Mouse (Mus musculus) lung, embryonic 15.5 days (tissue): ENCODE results near the gene Hdac5. TPM values are rescaled to one million over a fixed set of nuclear protein-coding genes. Genes with fewer than 3 reads are reported as not detected.

ENCODE experiments used
- ATAC-seq: fragments of 200-750 bp; cut with Nextera tagmentation; 2 replicates; pipeline ENCODE4 v1.8.0; 2017; ENCODE audit warnings: moderate number of reproducible peaks, borderline replicate concordance; ENCODE audit not compliant: low FRiP score, low TSS enrichment; ENCODE audit errors: extremely low read depth
- H3K27ac ChIP-seq: fragments of 300-500 bp; sonication (generic); 2 replicates; pipeline ENCODE4 v1.5.1; 2015; ENCODE audit warnings: moderate library complexity, mild to moderate bottlenecking, inconsistent platforms
- H3K27me3 ChIP-seq: fragments of 300-500 bp; sonication (generic); 2 replicates; pipeline ENCODE4 v1.6.1; 2015; ENCODE audit warnings: inconsistent platforms
- H3K36me3 ChIP-seq: fragments of 300-500 bp; sonication (generic); 2 replicates; pipeline ENCODE4 v1.6.1; 2015; ENCODE audit warnings: inconsistent platforms
- H3K4me1 ChIP-seq: fragments of 300-500 bp; sonication (generic); 2 replicates; pipeline ENCODE4 v1.6.1; 2015; ENCODE audit warnings: inconsistent platforms
- H3K4me2 ChIP-seq: fragments of 300-500 bp; sonication (generic); 2 replicates; pipeline ENCODE4 v1.6.1; 2015; ENCODE audit warnings: inconsistent platforms, mild to moderate bottlenecking, moderate library complexity
- H3K4me3 ChIP-seq: fragments of 300-500 bp; sonication (generic); 2 replicates; pipeline ENCODE4 v1.5.1; 2015; ENCODE audit warnings: mild to moderate bottlenecking, inconsistent platforms
- H3K9ac ChIP-seq: fragments of 300-500 bp; sonication (generic); 2 replicates; pipeline ENCODE4 v1.6.1; 2015; ENCODE audit warnings: inconsistent platforms
- H3K9me3 ChIP-seq: fragments of 300-500 bp; sonication (generic); 2 replicates; pipeline ENCODE4 v1.6.1; 2016; ENCODE audit warnings: inconsistent platforms
- WGBS: fragments of 180-500 bp; shearing (Covaris S2); methylation state at CpG from one replicate; pipeline ENCODE4 v1.1.7; 2015; 5-methylcytosine and 5-hydroxymethylcytosine counted together
- polyA plus RNA-seq: library from polyadenylated mRNA; unstranded; fragments of >200 nt; fragmentation: Nextera tagmentation; extraction: Ambion mirVana; gene quantifications from 2 replicates; pipeline ENCODE4 v1.2.1, GENCODE M21; 2015

Gene Hdac5
- polyA plus RNA-seq, 1 experiment from 2014 or later = 76.7 TPM

- Histone ChIP-seq H3K4me1 (peaks cover 85% of the 10 kb centered on the region), H3K27me3 (no peaks in the 10 kb centered on the region), H3K9ac (no peak overlapping the region), H3K4me3 (no peak overlapping the region), H3K9me3 (no peaks in the 10 kb centered on the region), H3K36me3 (no peaks in the 10 kb centered on the region), H3K4me2 (no peak overlapping the region), H3K27ac (no peak overlapping the region)
- WGBS = 55% methylated on average over 6 of the region's 6 CpGs
- no peak for ATAC-seq
Observed at GRCm38 (mm10) chr11:102220451-102220850, 9.5 kb downstream of the Hdac5 start.

- Histone ChIP-seq H3K4me3 (no peak overlapping the region), H3K36me3 (no peaks in the 10 kb centered on the region), H3K27ac (peak overlapping the region; percentile 87; the same call in 1 of the 2 replicates), H3K9me3 (no peaks in the 10 kb centered on the region), H3K9ac (no peak overlapping the region), H3K27me3 (no peaks in the 10 kb centered on the region), H3K4me2 (no peak overlapping the region), H3K4me1 (peaks cover 85% of the 10 kb centered on the region)
- 40% methylated on average over 4 of the region's 4 CpGs for WGBS
- ATAC-seq = no peak
Observed at GRCm38 (mm10) chr11:102219994-102220346, 10.0 kb downstream of the Hdac5 start.

GRCm38 (mm10) chr11:102219247-102219993 lies 10.5 kb downstream of the Hdac5 start:
- no peak for ATAC-seq
- peak overlapping the region; percentile 50 for H3K4me3 ChIP-seq
- H3K4me1 ChIP-seq = peaks cover 85% of the 10 kb centered on the region
- 0 out of 2 replicates have a peak overlapping the region, but pooled peaks have one; percentile 51 for H3K9ac ChIP-seq
- no peaks in the 10 kb centered on the region for H3K9me3 ChIP-seq
- H3K27ac ChIP-seq = peak overlapping the region; percentile 87
- 47% methylated on average over 14 of the region's 14 CpGs for WGBS
- H3K36me3 ChIP-seq = no peaks in the 10 kb centered on the region
- H3K4me2 ChIP-seq = peak overlapping the region; percentile 89
- no peaks in the 10 kb centered on the region for H3K27me3 ChIP-seq

GRCm38 (mm10) chr11:102218783-102219182 lies 11.2 kb downstream of the Hdac5 start:
- peak overlapping the region; percentile 89 for H3K4me2 ChIP-seq
- H3K27ac ChIP-seq = peak overlapping the region; percentile 93
- peak overlapping the region; percentile 50 for H3K4me3 ChIP-seq
- peak overlapping the region; percentile 51 for H3K9ac ChIP-seq
- H3K9me3 ChIP-seq = no peaks in the 10 kb centered on the region
- 0% methylated on average over 10 of the region's 10 CpGs for WGBS
- peaks cover 86% of the 10 kb centered on the region for H3K4me1 ChIP-seq
- ATAC-seq = peak; percentile 84
- H3K36me3 ChIP-seq = no peaks in the 10 kb centered on the region
- H3K27me3 ChIP-seq = no peaks in the 10 kb centered on the region

GRCm38 (mm10) chr11:102217876-102218430 lies 12.0 kb downstream of the Hdac5 start:
- Histone ChIP-seq H3K4me2 (peak overlapping the region; percentile 89), H3K9me3 (no peaks in the 10 kb centered on the region), H3K36me3 (no peaks in the 10 kb centered on the region), H3K9ac (peak overlapping the region; percentile 51), H3K27me3 (no peaks in the 10 kb centered on the region), H3K4me3 (peak overlapping the region; percentile 50), H3K4me1 (peaks cover 85% of the 10 kb centered on the region), H3K27ac (peak overlapping the region; percentile 93)
- no peak for ATAC-seq
- 39% methylated on average over 7 of the region's 7 CpGs for WGBS

- H3K9ac ChIP-seq = peak overlapping the region; percentile 51; the same call in 1 of the 2 replicates
- ATAC-seq = no peak
Observed at GRCm38 (mm10) chr11:102217396-102217795, 12.6 kb downstream of the Hdac5 start.

GRCm38 (mm10) chr11:102216886-102217240 lies 13.1 kb downstream of the Hdac5 start:
- no peaks in the 10 kb centered on the region for H3K9me3 ChIP-seq
- peak overlapping the region; percentile 93 for H3K27ac ChIP-seq
- H3K9ac ChIP-seq = peak overlapping the region; percentile 51; the same call in 1 of the 2 replicates
- H3K36me3 ChIP-seq = no peaks in the 10 kb centered on the region
- WGBS = 13% methylated on average over 5 of the region's 5 CpGs
- H3K27me3 ChIP-seq = no peaks in the 10 kb centered on the region
- H3K4me2 ChIP-seq = peak overlapping the region; percentile 89
- ATAC-seq = peak; percentile 7; the same call in 1 of the 2 replicates
- H3K4me1 ChIP-seq = peaks cover 87% of the 10 kb centered on the region
- peak overlapping the region; percentile 50 for H3K4me3 ChIP-seq

More at GRCm38 (mm10) chr11:102217396-102217795, 12.6 kb downstream of the Hdac5 start:
- H3K4me1 ChIP-seq = peaks cover 84% of the 10 kb centered on the region
- H3K36me3 ChIP-seq = no peaks in the 10 kb centered on the region
- H3K4me2 ChIP-seq = peak overlapping the region; percentile 89
- 52% methylated on average over 6 of the region's 6 CpGs for WGBS
- peak overlapping the region; percentile 93 for H3K27ac ChIP-seq
- peak overlapping the region; percentile 50 for H3K4me3 ChIP-seq
- no peaks in the 10 kb centered on the region for H3K9me3 ChIP-seq
- no peaks in the 10 kb centered on the region for H3K27me3 ChIP-seq

- H3K27me3 ChIP-seq = no peaks in the 10 kb centered on the region
- H3K9ac ChIP-seq = peak overlapping the region; percentile 51; the same call in 1 of the 2 replicates
- no peaks in the 10 kb centered on the region for H3K9me3 ChIP-seq
- H3K36me3 ChIP-seq = no peaks in the 10 kb centered on the region
- H3K27ac ChIP-seq = peak overlapping the region; percentile 93
- WGBS = 9% methylated on average over 12 of the region's 12 CpGs
- H3K4me2 ChIP-seq = peak overlapping the region; percentile 89
- H3K4me3 ChIP-seq = peak overlapping the region; percentile 50
- peak; percentile 77 for ATAC-seq
- peaks cover 90% of the 10 kb centered on the region for H3K4me1 ChIP-seq
Observed at GRCm38 (mm10) chr11:102216056-102216885, 13.7 kb downstream of the Hdac5 start.

GRCm38 (mm10) chr11:102215511-102215910 lies 14.5 kb downstream of the Hdac5 start:
- Histone ChIP-seq H3K9ac (peak overlapping the region; percentile 18), H3K4me3 (peak overlapping the region; percentile 12), H3K4me1 (peaks cover 88% of the 10 kb centered on the region), H3K4me2 (peak overlapping the region; percentile 89), H3K27ac (peak overlapping the region; percentile 93), H3K36me3 (no peaks in the 10 kb centered on the region), H3K9me3 (no peaks in the 10 kb centered on the region), H3K27me3 (no peaks in the 10 kb centered on the region)
- WGBS = 44% methylated on average over 11 of the region's 11 CpGs
- no peak for ATAC-seq

GRCm38 (mm10) chr11:102214430-102215156 lies 15.4 kb downstream of the Hdac5 start:
- peak overlapping the region; percentile 93 for H3K27ac ChIP-seq
- H3K27me3 ChIP-seq = no peaks in the 10 kb centered on the region
- WGBS = 25% methylated on average over 10 of the region's 10 CpGs
- H3K4me1 ChIP-seq = peaks cover 88% of the 10 kb centered on the region
- H3K4me3 ChIP-seq = no peak overlapping the region
- H3K36me3 ChIP-seq = no peaks in the 10 kb centered on the region
- no peak overlapping the region for H3K9ac ChIP-seq
- H3K9me3 ChIP-seq = no peaks in the 10 kb centered on the region
- peak overlapping the region; percentile 89 for H3K4me2 ChIP-seq
- ATAC-seq = no peak

GRCm38 (mm10) chr11:102211936-102212341 lies 18.0 kb downstream of the Hdac5 start:
- ATAC-seq = no peak
- Histone ChIP-seq H3K4me3 (no peak overlapping the region), H3K27ac (no peak overlapping the region), H3K27me3 (no peaks in the 10 kb centered on the region), H3K4me1 (peaks cover 91% of the 10 kb centered on the region), H3K9ac (no peak overlapping the region), H3K9me3 (no peaks in the 10 kb centered on the region), H3K4me2 (no peak overlapping the region), H3K36me3 (no peaks in the 10 kb centered on the region)
- 36% methylated on average over 18 of the region's 18 CpGs for WGBS
